Mouse (Mus musculus): ENCODE data around the gene Erp29.

Gene Erp29

DNA sequence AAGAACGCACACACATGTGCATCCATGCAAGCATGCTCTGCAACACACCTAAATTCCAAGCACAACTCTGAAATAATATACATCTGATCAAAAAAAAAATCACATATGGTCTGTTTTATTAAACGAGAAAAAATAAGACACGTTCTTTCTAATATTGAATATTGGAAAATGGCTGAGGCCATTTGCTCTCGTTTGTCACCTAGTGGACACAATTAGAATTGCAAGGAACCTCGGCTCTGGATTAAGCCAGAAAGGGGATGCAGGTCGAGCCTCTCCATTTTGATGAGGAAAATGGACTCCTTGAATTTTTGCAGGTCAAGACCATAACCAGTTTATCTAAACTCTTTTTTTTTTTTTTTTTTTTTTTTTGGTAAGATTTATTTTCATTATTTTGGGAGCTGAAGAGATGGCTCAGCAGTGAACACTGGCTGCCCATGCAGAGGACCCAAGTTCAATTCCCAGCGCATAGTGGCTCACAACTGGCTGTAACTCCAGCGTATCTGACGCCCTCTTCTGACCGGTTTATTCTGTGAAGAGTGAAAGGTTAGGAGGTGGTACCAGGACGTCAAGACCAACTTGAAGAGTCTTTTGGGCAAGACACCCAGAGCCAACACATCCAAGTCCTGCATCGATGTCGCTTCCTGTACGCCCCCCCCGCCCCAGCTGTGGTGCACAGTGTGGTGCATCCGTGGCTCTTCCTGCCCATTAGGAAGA is 59.5 kb downstream of the Erp29 start:
- in situ Hi-C loops (cut with MboI, MseI), result no loop called here

DNA sequence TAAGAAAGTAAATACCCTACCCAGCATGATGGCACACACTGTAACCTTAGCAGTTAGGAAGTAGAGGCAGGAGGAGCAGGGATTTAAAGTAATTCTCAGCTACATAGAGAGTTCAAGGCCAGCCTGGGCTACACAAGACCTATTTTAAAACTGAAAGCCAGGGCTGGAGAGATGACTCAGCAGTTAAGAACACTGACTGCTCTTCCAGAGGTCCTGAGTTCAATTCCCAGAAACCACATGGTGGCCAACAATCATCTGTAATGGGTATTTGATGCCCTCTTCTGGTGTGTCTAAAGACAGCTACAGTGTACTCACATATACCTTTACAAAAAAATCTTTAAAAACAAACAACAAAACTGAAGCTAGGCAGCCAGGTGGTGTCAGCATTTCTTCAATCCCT is 62.6 kb downstream of the Erp29 start:
- in situ Hi-C loops (cut with MboI, MseI), result no loop called here

DNA sequence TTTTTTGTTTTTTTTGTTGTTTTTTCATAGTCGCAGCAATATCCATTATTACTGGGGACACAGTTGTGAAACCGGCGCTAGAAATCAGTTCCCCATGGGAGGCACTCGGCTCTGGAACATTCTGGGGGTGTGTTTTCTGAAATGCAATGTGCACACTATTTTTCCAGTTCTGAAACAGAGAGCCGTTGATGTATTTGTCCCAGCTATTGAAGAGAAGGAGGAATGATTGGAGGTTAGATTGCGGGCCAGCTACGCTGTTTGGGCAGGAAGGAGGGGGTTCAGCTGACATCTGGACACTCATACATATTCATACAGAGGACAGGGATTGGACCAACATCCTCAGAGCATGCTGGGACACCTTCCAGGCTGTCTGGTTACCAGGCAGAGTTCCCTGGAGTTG is 63.2 kb downstream of the Erp29 start:
- in situ Hi-C loops (cut with MboI, MseI), result no loop called here

DNA sequence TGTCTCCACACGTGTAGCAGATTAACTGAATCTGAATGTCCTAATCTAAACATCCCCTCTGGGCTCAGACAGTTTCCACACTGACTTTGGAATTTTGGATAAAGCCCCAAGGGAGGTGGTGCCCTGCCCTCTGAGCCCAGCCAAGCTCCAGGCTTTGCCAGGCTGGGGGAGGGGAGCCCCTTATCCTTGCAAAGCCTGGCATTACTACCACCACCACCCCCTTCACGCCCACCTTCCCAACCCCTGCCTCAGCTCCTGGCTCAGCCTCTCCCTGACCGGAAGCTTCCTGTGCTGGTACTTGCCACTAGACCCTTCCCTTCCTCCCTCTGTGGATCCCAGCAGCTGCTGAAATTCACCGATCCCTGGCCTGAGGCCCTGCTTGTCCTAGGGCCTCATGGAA is 65.2 kb downstream of the Erp29 start:
- in situ Hi-C loops (cut with MboI, MseI), result no loop called here

DNA sequence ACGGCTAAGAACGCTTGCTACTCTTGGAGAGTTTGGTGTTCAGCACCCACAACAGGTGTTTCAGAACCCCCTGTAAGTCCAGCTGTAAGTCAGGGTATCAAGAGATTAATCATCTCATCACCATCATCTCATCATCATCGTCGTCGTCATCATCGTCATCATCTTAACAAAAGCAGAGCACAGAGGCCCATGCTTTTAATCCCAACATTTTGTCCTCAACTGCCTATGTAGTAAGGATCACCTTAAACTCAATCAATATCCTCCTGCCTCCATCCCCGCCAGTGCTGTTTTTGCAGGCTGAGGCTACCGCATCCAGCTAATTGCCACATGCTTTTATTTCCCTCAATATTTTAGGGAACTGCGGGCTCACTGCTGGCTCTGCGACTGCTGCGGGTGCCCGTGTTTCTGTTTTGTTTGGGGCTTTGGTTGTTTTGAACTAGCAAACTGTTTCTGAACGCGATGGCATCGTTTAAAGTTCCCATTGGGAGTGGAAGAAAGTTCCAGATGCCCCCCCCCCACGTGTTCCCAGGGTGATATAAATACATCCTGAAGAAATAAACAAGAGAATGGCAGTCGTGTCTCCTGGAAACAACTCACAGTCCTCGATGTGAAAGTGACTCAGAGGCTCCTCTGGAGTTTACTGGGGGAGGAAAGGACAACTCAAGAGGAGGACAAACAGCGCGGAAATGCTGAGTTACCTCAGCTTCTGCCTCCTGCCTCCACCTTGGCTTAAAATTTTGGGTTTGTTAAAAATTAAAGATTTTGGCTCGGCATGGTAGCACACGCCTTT is 66.0 kb downstream of the Erp29 start:
- in situ Hi-C loops (cut with MboI, MseI), result no loop called here

DNA sequence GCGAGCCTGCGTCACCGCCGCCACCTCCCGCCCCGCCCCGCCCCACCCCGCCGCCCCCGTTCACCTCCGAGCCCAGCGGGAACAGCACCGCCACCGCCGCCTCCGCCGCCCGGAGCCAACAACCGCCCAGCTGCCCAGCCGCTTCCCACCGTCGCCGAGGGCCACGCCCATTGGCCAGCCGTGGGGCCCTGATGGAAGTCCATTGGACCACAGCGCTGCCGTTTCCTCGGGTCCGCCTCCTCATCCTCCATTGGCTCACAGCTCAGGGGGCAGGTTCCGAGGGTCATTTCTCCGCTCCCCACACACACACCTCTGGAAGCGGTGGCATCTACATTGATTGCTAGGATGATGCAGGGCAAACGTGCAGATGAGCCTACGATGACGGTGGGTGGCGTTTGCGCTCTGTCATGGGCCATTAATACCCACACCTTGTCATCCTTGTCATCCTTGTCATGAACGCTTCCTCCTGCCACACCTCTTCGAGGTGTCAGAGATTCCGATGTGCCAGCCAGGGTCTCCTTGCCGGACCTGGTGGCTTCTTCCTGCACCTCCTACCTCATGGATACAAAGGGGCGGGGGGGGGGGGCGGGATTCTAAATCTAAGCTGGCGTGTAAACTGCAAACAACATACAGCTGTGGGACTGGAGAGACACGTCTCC is 66.7 kb downstream of the Erp29 start, which contains the start of gene Trafd1:
Gene Trafd1 (minus strand): TSS at position 172 of the 659 bp plus-strand sequence.
- in situ Hi-C loops (cut with MboI, MseI), result no loop called here

DNA sequence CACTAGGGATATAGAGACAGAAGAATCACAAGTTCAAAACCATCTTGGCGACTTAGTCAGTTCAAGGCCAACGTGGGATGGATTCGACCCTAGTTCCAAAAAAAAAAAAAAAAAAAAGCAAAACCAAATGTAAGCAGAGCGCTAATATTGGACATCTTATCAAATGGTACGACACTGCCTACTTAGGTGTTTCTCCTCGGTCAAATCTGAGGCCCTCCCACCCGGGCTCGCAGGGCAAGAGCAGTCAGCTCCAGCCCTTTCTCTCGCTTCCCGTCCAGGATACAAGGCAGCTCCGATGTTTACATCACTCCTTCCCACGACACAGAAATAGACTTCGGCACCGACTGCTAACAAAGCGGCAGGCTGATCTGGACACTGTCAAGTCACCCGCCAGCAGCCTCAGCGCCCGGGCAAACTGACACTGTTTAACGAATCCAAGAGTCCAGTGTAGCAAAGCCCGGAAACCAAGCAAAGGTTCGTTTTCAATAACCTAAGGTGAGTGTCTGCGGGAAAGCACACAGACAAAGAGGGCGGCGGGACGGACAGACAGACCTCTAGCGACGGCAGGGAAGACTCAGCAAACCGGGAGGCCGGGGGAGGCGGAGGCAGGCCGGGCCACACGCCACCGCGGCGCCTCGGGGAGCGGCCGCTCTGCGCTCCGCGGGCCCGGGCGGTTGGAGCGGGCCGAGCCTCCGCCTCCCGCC is 67.4 kb downstream of the Erp29 start:
- in situ Hi-C loops (cut with MboI, MseI), result no loop called here

DNA sequence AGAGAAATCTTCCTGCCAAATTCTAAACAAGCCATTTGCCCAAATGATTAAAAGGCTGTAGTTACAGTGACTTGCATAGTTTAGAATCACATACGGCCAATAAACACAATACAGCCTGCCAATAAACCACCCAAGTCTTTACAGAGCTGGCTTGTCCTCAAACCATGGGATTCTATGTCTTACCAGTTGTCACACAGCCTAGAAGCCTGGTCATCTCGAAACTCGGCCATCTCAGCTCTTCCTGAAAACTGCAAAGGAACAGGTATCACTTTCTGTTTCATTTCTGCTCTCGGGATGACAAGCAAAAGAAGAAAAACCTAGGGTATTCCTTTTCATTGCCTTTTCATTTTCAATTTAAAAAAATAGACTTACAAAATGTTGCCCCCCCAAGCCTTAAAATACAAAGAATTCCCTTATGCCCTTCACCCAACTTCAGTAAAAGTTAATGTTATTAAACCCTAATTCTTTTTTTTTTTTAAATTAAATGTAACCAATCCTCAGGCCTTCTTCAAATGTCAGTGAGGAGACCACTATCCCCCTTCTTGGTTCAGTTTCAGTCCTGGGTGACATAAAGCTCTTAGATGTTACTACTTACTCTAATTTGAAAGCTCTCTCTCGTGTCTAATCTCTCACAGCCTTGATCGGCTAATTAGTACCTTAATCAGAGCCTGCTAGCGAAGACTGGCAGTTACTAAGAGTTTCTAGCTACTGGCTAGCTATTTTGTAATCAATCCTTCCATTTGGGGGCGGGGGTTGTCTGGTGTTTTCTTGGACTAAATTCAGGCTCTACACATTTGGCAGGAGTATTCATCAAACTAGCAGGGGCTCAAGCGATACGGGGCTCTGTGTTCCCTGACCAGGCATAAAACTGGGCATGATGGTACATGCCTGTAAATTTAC is 68.2 kb downstream of the Erp29 start:
- in situ Hi-C loops (cut with MboI, MseI), result no loop called here

DNA sequence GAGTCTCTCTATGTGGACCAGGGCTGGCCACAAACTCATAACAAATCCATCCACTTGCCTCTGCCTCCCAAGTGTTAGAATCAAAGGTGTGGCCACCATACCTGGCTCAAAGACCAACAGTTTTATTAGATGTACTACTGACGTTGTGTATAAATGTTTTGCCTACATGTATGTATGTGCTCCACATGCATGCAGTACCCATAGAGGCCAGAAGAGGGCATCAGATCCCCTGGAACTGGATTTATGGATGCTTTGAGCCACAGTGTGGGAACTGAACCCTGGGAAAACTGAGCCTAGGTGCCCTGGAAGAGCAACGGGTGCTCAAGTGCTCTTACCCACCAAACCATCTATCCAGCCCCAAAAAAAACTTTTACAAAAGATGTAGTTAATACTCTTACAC is 71.6 kb downstream of the Erp29 start:
- in situ Hi-C loops (cut with MboI, MseI), result no loop called here

DNA sequence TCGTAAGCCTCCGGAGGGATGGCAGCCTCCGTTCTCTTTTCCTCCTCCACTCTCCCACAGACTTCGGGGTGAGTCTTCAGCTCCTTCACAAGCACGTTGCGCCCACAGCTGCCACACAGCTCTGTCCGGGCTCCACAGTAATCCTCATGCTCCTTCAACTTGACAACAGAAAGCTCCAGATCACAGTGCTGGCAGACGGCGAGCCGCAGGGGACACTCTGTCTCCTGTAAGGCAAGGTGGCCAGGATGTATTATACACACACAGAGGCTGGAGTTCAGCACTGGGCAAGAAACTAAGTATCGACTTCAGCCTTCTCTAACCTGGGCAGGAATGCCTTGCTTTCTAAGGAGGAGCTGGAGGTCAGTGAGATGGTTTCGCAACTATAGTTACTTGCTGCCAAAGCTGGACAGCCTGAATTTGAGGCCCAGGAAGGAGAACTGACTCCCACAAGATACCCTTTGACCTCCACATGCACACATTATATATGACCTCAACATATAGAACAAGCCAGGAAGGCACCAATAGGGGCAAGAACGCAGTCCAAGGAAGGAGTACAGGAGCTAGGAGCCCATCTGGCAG is 73.5 kb downstream of the Erp29 start:
- in situ Hi-C loops (cut with MboI, MseI), result no loop called here

All from T-helper 1 cell (primary cell).